Mouse (Mus musculus) heart, embryonic 16.5 days (tissue): ENCODE data around the gene Kif5c. TPM values are rescaled to one million over a fixed set of nuclear protein-coding genes. Genes with fewer than 3 reads are reported as not detected.

Experiments
- ATAC-seq: fragments of 200-750 bp; cut with Nextera tagmentation; replicated peaks from 2 replicates; pipeline ENCODE4 v1.8.0; 2017; ENCODE audit warnings: moderate number of reproducible peaks; ENCODE audit not compliant: insufficient read depth, low FRiP score; ENCODE audit errors: extremely low read depth
- H3K27ac ChIP-seq: fragments of 300-500 bp; sonication (generic); 2 replicates; pipeline ENCODE4 v1.5.1; 2014; ENCODE audit warnings: mild to moderate bottlenecking, low read length, control low read depth, moderate library complexity
- H3K27me3 ChIP-seq: fragments of 300-500 bp; sonication (generic); 2 replicates; pipeline ENCODE4 v1.6.1; 2014; ENCODE audit warnings: low read length, mixed read lengths; ENCODE audit not compliant: control insufficient read depth, insufficient read depth
- H3K36me3 ChIP-seq: fragments of 300-500 bp; sonication (generic); 2 replicates; pipeline ENCODE4 v1.6.1; 2014; ENCODE audit not compliant: control insufficient read depth, insufficient read depth
- H3K4me1 ChIP-seq: fragments of 300-500 bp; sonication (generic); 2 replicates; pipeline ENCODE4 v1.6.1; 2014; ENCODE audit warnings: low read length, mixed read lengths; ENCODE audit not compliant: control insufficient read depth, insufficient read depth
- H3K4me2 ChIP-seq: fragments of 300-500 bp; sonication (generic); 2 replicates; pipeline ENCODE4 v1.6.1; 2014; ENCODE audit warnings: low read depth, mild to moderate bottlenecking, control low read depth, low read length
- H3K4me3 ChIP-seq: fragments of 300-500 bp; sonication (generic); 2 replicates; pipeline ENCODE4 v1.5.1; 2014; ENCODE audit warnings: mild to moderate bottlenecking, control low read depth, low read length
- H3K9ac ChIP-seq: fragments of 300-500 bp; sonication (generic); 2 replicates; pipeline ENCODE4 v1.6.1; 2014; ENCODE audit warnings: low read length, control low read depth
- H3K9me3 ChIP-seq: fragments of 300-500 bp; sonication (generic); replicated peaks from 2 replicates; pipeline ENCODE4 v1.6.1; 2016; ENCODE audit warnings: low read length; ENCODE audit not compliant: control insufficient read depth
- WGBS: fragments of 180-500 bp; shearing (Covaris S2); extraction: QIAGEN DNeasy Blood & Tissue Kit; methylation state at CpG from one replicate; pipeline ENCODE4 v1.1.7; 2014; 5-methylcytosine and 5-hydroxymethylcytosine counted together
- polyA plus RNA-seq: library from polyadenylated mRNA; unstranded; fragments of >200 nt; fragmentation: Nextera tagmentation; extraction: Ambion mirVana; gene quantifications from 2 replicates; pipeline ENCODE4 v1.2.1, GENCODE M21; 2015

Gene Kif5c
- polyA plus RNA-seq, 1 experiment from 2014 or later, result 0.80 TPM

GRCm38 (mm10) chr2:49633231-49633630 is 14.1 kb downstream of the Kif5c start:
- no peaks in the 10 kb centered on the region for H3K4me1 ChIP-seq
- H3K4me2 ChIP-seq, result no peak overlapping the region
- no peaks in the 10 kb centered on the region for H3K36me3 ChIP-seq
- no peak for ATAC-seq
- WGBS, result 77% methylated on average over 9 of the region's 9 CpGs
- H3K4me3 ChIP-seq, result no peak overlapping the region
- no peak overlapping the region for H3K9ac ChIP-seq
- no peaks in the 10 kb centered on the region for H3K9me3 ChIP-seq
- no peaks in the 10 kb centered on the region for H3K27me3 ChIP-seq
- H3K27ac ChIP-seq, result no peak overlapping the region

GRCm38 (mm10) chr2:49642761-49643160 is 23.7 kb downstream of the Kif5c start:
- H3K9me3 ChIP-seq, result no peaks in the 10 kb centered on the region
- no peak overlapping the region for H3K27ac ChIP-seq
- ATAC-seq, result no peak
- no peaks in the 10 kb centered on the region for H3K36me3 ChIP-seq
- H3K4me2 ChIP-seq, result no peak overlapping the region
- H3K4me1 ChIP-seq, result no peaks in the 10 kb centered on the region
- no peak overlapping the region for H3K9ac ChIP-seq
- 67% methylated on average over 3 of the region's 3 CpGs for whole genome bisulfite sequencing
- no peak overlapping the region for H3K4me3 ChIP-seq
- H3K27me3 ChIP-seq, result no peaks in the 10 kb centered on the region

GRCm38 (mm10) chr2:49643756-49644155 is 24.7 kb downstream of the Kif5c start:
- H3K9me3 ChIP-seq, result no peaks in the 10 kb centered on the region
- H3K4me2 ChIP-seq, result no peak overlapping the region
- no peak overlapping the region for H3K9ac ChIP-seq
- no peaks in the 10 kb centered on the region for H3K36me3 ChIP-seq
- ATAC-seq, result no peak
- H3K27me3 ChIP-seq, result no peaks in the 10 kb centered on the region
- no peak overlapping the region for H3K4me3 ChIP-seq
- H3K27ac ChIP-seq, result no peak overlapping the region
- 76% methylated on average over 8 of the region's 8 CpGs for WGBS
- H3K4me1 ChIP-seq, result peaks cover 6% of the 10 kb centered on the region; the same call in 1 of the 2 replicates

- no peak overlapping the region for H3K4me2 ChIP-seq
- H3K4me3 ChIP-seq, result no peak overlapping the region
- H3K27me3 ChIP-seq, result no peaks in the 10 kb centered on the region
- ATAC-seq, result no peak
- 86% methylated on average over 6 of the region's 6 CpGs for WGBS
- H3K9ac ChIP-seq, result no peak overlapping the region
- no peaks in the 10 kb centered on the region for H3K36me3 ChIP-seq
- H3K27ac ChIP-seq, result no peak overlapping the region
- no peaks in the 10 kb centered on the region for H3K9me3 ChIP-seq
- H3K4me1 ChIP-seq, result peaks cover 10% of the 10 kb centered on the region; the same call in 1 of the 2 replicates
Measured at GRCm38 (mm10) chr2:49647591-49647990, 28.5 kb downstream of the Kif5c start.

- Histone ChIP-seq H3K4me1 (peaks cover 10% of the 10 kb centered on the region; the same call in 1 of the 2 replicates), H3K36me3 (no peaks in the 10 kb centered on the region), H3K4me2 (peak overlapping the region; percentile 29; the same call in 1 of the 2 replicates), H3K9ac (no peak overlapping the region), H3K9me3 (no peaks in the 10 kb centered on the region), H3K4me3 (no peak overlapping the region), H3K27ac (no peak overlapping the region), H3K27me3 (no peaks in the 10 kb centered on the region)
- WGBS, result 25% methylated on average over 9 of the region's 9 CpGs
- ATAC-seq, result no peak
Measured at GRCm38 (mm10) chr2:49648344-49648743, 29.2 kb downstream of the Kif5c start.

- Histone ChIP-seq H3K27me3 (no peaks in the 10 kb centered on the region), H3K4me2 (no peak overlapping the region; the same call in 1 of the 2 replicates), H3K36me3 (no peaks in the 10 kb centered on the region), H3K9ac (no peak overlapping the region), H3K4me3 (no peak overlapping the region), H3K27ac (no peak overlapping the region), H3K4me1 (peaks cover 10% of the 10 kb centered on the region; the same call in 1 of the 2 replicates), H3K9me3 (no peaks in the 10 kb centered on the region)
- WGBS, result 75% methylated on average over 6 of the region's 6 CpGs
- no peak for ATAC-seq
Measured at GRCm38 (mm10) chr2:49648806-49649205, 29.7 kb downstream of the Kif5c start.

GRCm38 (mm10) chr2:49649211-49649610 is 30.1 kb downstream of the Kif5c start:
- no peak overlapping the region for H3K9ac ChIP-seq
- no peak for ATAC-seq
- no peaks in the 10 kb centered on the region for H3K9me3 ChIP-seq
- no peaks in the 10 kb centered on the region for H3K27me3 ChIP-seq
- 0 out of 2 replicates have a peak overlapping the region, but pooled peaks have one; percentile 32 for H3K27ac ChIP-seq
- peaks cover 10% of the 10 kb centered on the region; the same call in 1 of the 2 replicates for H3K4me1 ChIP-seq
- no peak overlapping the region; the same call in 1 of the 2 replicates for H3K4me2 ChIP-seq
- H3K36me3 ChIP-seq, result no peaks in the 10 kb centered on the region
- 33% methylated on average over 10 of the region's 10 CpGs for WGBS
- no peak overlapping the region for H3K4me3 ChIP-seq

GRCm38 (mm10) chr2:49651737-49652136 is 32.6 kb downstream of the Kif5c start:
- ATAC-seq, result no peak
- Histone ChIP-seq H3K9ac (no peak overlapping the region), H3K4me2 (no peak overlapping the region), H3K27me3 (no peaks in the 10 kb centered on the region), H3K36me3 (no peaks in the 10 kb centered on the region), H3K4me3 (no peak overlapping the region), H3K9me3 (no peaks in the 10 kb centered on the region), H3K27ac (no peak overlapping the region), H3K4me1 (peaks cover 10% of the 10 kb centered on the region; the same call in 1 of the 2 replicates)
- WGBS, result 73% methylated on average over 1 of the region's 1 CpGs

GRCm38 (mm10) chr2:49654606-49655005 is 35.5 kb downstream of the Kif5c start:
- Histone ChIP-seq H3K27ac (no peak overlapping the region), H3K9ac (no peak overlapping the region), H3K4me2 (no peak overlapping the region), H3K36me3 (no peaks in the 10 kb centered on the region), H3K27me3 (no peaks in the 10 kb centered on the region), H3K4me1 (no peaks in the 10 kb centered on the region), H3K4me3 (no peak overlapping the region), H3K9me3 (no peaks in the 10 kb centered on the region)
- ATAC-seq, result no peak
- WGBS, result 82% methylated on average over 10 of the region's 10 CpGs
